Mouse (Mus musculus): ENCODE measurements at regions not wholly inside any gene's neighbourhood (a gene's known extent, or its start where the extent isn't known, plus 50 kb on each side); places are given as distances from the start of the nearest gene placed in this dataset.

DNA sequence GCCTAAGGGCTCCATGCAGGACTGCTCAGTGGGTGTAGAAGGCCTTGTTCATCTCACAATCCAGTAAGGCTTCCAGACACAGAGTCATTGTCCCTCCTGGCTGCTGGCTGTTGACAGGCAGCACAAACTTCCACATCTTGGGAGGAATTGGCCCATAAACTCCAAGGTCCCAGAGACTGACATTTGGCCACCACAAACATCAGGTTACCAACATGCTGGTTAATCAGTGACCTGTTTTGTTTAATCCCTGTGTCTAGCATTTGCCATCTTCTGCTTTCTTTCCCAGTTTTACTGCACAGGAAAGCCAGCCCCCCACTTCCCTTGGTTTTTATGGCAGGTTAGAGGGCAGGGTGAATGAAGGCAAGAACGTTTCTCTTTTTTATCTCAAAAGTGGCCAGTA is 80.5 kb downstream of the Gm12689 start:
- no peak overlapping the region for H3K4me3 ChIP-seq (ENCODE audit: low read depth, low read length)
- ATAC-seq (ENCODE audit: extremely low read depth, insufficient number of reproducible peaks, low FRiP score, poor library complexity, severe bottlenecking) (no peak), DNase-seq (ENCODE audit: low spot score) (no peak)
- TF ChIP-seq POLR2AphosphoS5 (IDR thresholded peaks at IDR 0.05; ENCODE audit: insufficient replicate concordance, low read depth, low read length), result no peak
- TF ChIP-seq GATA1 (IDR thresholded peaks at IDR 0.05; ENCODE audit: borderline replicate concordance, low read length), result no peak
- TF ChIP-seq TAL1 (conservative IDR thresholded peaks at IDR 0.05; ENCODE audit: low read depth, low read length), result no peak
- TF ChIP-seq CTCF (IDR thresholded peaks at IDR 0.05; ENCODE audit: low read depth, low read length), result no peak
- no peak for TF ChIP-seq GATA2 (IDR thresholded peaks at IDR 0.05; ENCODE audit: borderline replicate concordance, low read depth, low read length)
- H3K36me3 ChIP-seq (replicated peaks), result no peaks in the 10 kb centered on the region
- H3K4me1 ChIP-seq (ENCODE audit: insufficient read depth, low read depth, low read length), result no peaks in the 10 kb centered on the region
- peaks cover 70% of the 10 kb centered on the region for H3K9me3 ChIP-seq (replicated peaks)
- no peaks in the 10 kb centered on the region for H3K27me3 ChIP-seq (ENCODE audit: insufficient read depth, low read length)

GRCm38 (mm10) chr4:99376911-99377310 is 81.2 kb downstream of the Gm12689 start:
- no peak for ATAC-seq (ENCODE audit: extremely low read depth, insufficient number of reproducible peaks, low FRiP score, poor library complexity, severe bottlenecking)
- Histone ChIP-seq H3K9me3 (replicated peaks) (peaks cover 72% of the 10 kb centered on the region), H3K4me3 (ENCODE audit: low read depth, low read length) (no peak overlapping the region), H3K4me1 (ENCODE audit: insufficient read depth, low read depth, low read length) (no peaks in the 10 kb centered on the region), H3K27me3 (ENCODE audit: insufficient read depth, low read length) (no peaks in the 10 kb centered on the region), H3K36me3 (replicated peaks) (no peaks in the 10 kb centered on the region)
- no peak for TF ChIP-seq GATA2 (IDR thresholded peaks at IDR 0.05; ENCODE audit: borderline replicate concordance, low read depth, low read length)
- no peak for DNase-seq (ENCODE audit: low spot score)

DNA sequence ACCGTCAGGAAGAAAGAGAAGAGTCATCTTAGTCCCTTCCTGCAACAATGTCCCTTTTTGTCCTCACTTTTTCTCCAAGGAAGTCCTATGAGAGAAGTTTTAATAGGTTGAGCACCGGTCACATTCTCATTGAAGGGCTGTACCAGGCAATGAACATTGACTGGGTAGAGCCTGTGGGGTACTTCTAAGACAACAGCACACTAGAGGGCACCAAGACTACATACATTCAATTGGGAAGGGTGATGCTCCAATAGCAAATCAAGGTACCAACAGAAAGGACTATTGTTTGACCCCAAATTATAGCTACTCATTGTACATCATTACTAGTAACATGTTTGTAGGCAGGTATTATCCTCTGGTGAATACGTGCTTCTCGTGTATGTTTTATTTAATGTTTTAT is 84.3 kb downstream of the Gm12689 start:
- H3K4me3 ChIP-seq (ENCODE audit: low read depth, low read length), result no peak overlapping the region
- DNase-seq (ENCODE audit: low spot score) (no peak), ATAC-seq (ENCODE audit: extremely low read depth, insufficient number of reproducible peaks, low FRiP score, poor library complexity, severe bottlenecking) (no peak)
- peaks cover 67% of the 10 kb centered on the region for H3K9me3 ChIP-seq (replicated peaks)
- no peak for TF ChIP-seq GATA2 (IDR thresholded peaks at IDR 0.05; ENCODE audit: borderline replicate concordance, low read depth, low read length)
- TF ChIP-seq GATA1 (IDR thresholded peaks at IDR 0.05; ENCODE audit: borderline replicate concordance, low read length), result no peak
- no peak for TF ChIP-seq POLR2AphosphoS5 (IDR thresholded peaks at IDR 0.05; ENCODE audit: insufficient replicate concordance, low read depth, low read length)
- no peak for TF ChIP-seq CTCF (IDR thresholded peaks at IDR 0.05; ENCODE audit: low read depth, low read length)
- TF ChIP-seq TAL1 (conservative IDR thresholded peaks at IDR 0.05; ENCODE audit: low read depth, low read length), result no peak
- H3K36me3 ChIP-seq (replicated peaks), result no peaks in the 10 kb centered on the region
- no peaks in the 10 kb centered on the region for H3K4me1 ChIP-seq (ENCODE audit: insufficient read depth, low read depth, low read length)
- no peaks in the 10 kb centered on the region for H3K27me3 ChIP-seq (ENCODE audit: insufficient read depth, low read length)

GRCm38 (mm10) chr4:99385381-99385780 is 89.7 kb downstream of the Gm12689 start:
- no peaks in the 10 kb centered on the region for H3K27me3 ChIP-seq (ENCODE audit: insufficient read depth, low read length)
- H3K4me1 ChIP-seq (ENCODE audit: insufficient read depth, low read depth, low read length), result no peaks in the 10 kb centered on the region
- TF ChIP-seq POLR2AphosphoS5 (IDR thresholded peaks at IDR 0.05; ENCODE audit: insufficient replicate concordance, low read depth, low read length) (no peak), CTCF (IDR thresholded peaks at IDR 0.05; ENCODE audit: low read depth, low read length) (no peak), GATA1 (IDR thresholded peaks at IDR 0.05; ENCODE audit: borderline replicate concordance, low read length) (no peak)
- ATAC-seq (ENCODE audit: extremely low read depth, insufficient number of reproducible peaks, low FRiP score, poor library complexity, severe bottlenecking), result no peak
- no peak for DNase-seq (ENCODE audit: low spot score)
- H3K4me3 ChIP-seq (ENCODE audit: low read depth, low read length), result no peak overlapping the region
- H3K9me3 ChIP-seq (replicated peaks), result peaks cover 34% of the 10 kb centered on the region
- no peaks in the 10 kb centered on the region for H3K36me3 ChIP-seq (replicated peaks)

DNA sequence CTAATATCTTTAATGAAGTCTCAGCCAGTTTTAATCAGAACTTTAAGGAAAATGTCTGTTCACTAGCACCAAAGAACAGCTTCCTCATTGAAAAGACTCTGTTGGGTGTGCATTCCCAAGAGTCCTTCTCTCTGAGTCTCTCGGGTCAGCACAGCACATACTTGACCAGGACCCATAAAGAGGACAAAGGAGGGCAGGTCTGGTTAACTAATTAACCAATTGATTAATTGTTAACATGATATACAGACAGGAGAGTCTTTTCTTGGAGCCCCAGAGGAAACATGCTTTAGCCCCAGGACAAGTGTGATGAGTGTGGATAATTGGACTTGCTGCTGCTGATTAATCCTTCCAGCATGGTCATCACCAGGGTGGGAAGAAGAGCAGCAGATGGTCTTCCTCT is 93.7 kb downstream of the Gm12689 start:
- H3K27me3 ChIP-seq (ENCODE audit: insufficient read depth, low read length), result no peaks in the 10 kb centered on the region
- ATAC-seq (ENCODE audit: extremely low read depth, insufficient number of reproducible peaks, low FRiP score, poor library complexity, severe bottlenecking) (no peak), DNase-seq (ENCODE audit: low spot score) (no peak)
- no peaks in the 10 kb centered on the region for H3K4me1 ChIP-seq (ENCODE audit: insufficient read depth, low read depth, low read length)
- H3K36me3 ChIP-seq (replicated peaks), result no peaks in the 10 kb centered on the region
- peaks cover 17% of the 10 kb centered on the region for H3K9me3 ChIP-seq (replicated peaks)
- TF ChIP-seq GATA1 (IDR thresholded peaks at IDR 0.05; ENCODE audit: borderline replicate concordance, low read length) (no peak), POLR2AphosphoS5 (IDR thresholded peaks at IDR 0.05; ENCODE audit: insufficient replicate concordance, low read depth, low read length) (no peak), TAL1 (conservative IDR thresholded peaks at IDR 0.05; ENCODE audit: low read depth, low read length) (no peak), CTCF (IDR thresholded peaks at IDR 0.05; ENCODE audit: low read depth, low read length) (no peak), GATA2 (IDR thresholded peaks at IDR 0.05; ENCODE audit: borderline replicate concordance, low read depth, low read length) (no peak)
- no peak overlapping the region for H3K4me3 ChIP-seq (ENCODE audit: low read depth, low read length)

DNA sequence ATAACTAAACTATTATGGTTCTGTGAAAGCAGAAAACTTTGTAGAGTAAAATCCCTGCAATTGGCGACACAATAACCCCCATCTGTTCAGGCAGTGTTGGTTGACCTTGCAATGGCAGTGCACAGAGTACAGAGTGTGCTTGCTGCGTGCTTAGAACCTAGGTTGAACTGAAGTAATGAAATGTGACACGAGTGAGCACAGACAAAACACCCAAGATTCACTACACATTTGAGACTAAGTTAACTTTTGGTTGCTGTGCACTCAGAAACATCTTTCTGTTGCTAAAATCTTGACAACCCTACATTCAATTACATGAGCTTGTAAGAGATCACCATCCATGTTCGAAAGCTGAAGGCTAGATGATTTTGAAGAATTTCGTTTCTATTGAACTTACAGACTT is 97.3 kb downstream of the Gm12689 start:
- no peaks in the 10 kb centered on the region for H3K4me1 ChIP-seq (ENCODE audit: insufficient read depth, low read depth, low read length)
- DNase-seq (ENCODE audit: low spot score) (no peak), ATAC-seq (ENCODE audit: extremely low read depth, insufficient number of reproducible peaks, low FRiP score, poor library complexity, severe bottlenecking) (no peak)
- no peaks in the 10 kb centered on the region for H3K36me3 ChIP-seq (replicated peaks)
- TF ChIP-seq GATA1 (IDR thresholded peaks at IDR 0.05; ENCODE audit: borderline replicate concordance, low read length) (no peak), POLR2AphosphoS5 (IDR thresholded peaks at IDR 0.05; ENCODE audit: insufficient replicate concordance, low read depth, low read length) (no peak), GATA2 (IDR thresholded peaks at IDR 0.05; ENCODE audit: borderline replicate concordance, low read depth, low read length) (no peak), CTCF (IDR thresholded peaks at IDR 0.05; ENCODE audit: low read depth, low read length) (no peak), TAL1 (conservative IDR thresholded peaks at IDR 0.05; ENCODE audit: low read depth, low read length) (no peak)
- H3K4me3 ChIP-seq (ENCODE audit: low read depth, low read length), result no peak overlapping the region
- no peaks in the 10 kb centered on the region for H3K27me3 ChIP-seq (ENCODE audit: insufficient read depth, low read length)
- peaks cover 28% of the 10 kb centered on the region for H3K9me3 ChIP-seq (replicated peaks)

- Histone ChIP-seq H3K27me3 (ENCODE audit: insufficient read depth, low read length) (no peaks in the 10 kb centered on the region), H3K9me3 (replicated peaks) (peaks cover 27% of the 10 kb centered on the region), H3K4me1 (ENCODE audit: insufficient read depth, low read depth, low read length) (no peaks in the 10 kb centered on the region), H3K4me3 (ENCODE audit: low read depth, low read length) (no peak overlapping the region), H3K36me3 (replicated peaks) (no peaks in the 10 kb centered on the region)
- no peak for ATAC-seq (ENCODE audit: extremely low read depth, insufficient number of reproducible peaks, low FRiP score, poor library complexity, severe bottlenecking)
- no peak for DNase-seq (ENCODE audit: low spot score)
- TF ChIP-seq GATA1 (IDR thresholded peaks at IDR 0.05; ENCODE audit: borderline replicate concordance, low read length) (no peak), POLR2AphosphoS5 (IDR thresholded peaks at IDR 0.05; ENCODE audit: insufficient replicate concordance, low read depth, low read length) (no peak), TAL1 (conservative IDR thresholded peaks at IDR 0.05; ENCODE audit: low read depth, low read length) (no peak), CTCF (IDR thresholded peaks at IDR 0.05; ENCODE audit: low read depth, low read length) (no peak), GATA2 (IDR thresholded peaks at IDR 0.05; ENCODE audit: borderline replicate concordance, low read depth, low read length) (no peak)
Observed at GRCm38 (mm10) chr4:99394244-99394643, 98.5 kb downstream of the Gm12689 start.
